Mouse (Mus musculus): ENCODE data around the gene Dnajc5. TPM values are rescaled to one million over a fixed set of nuclear protein-coding genes. Genes with fewer than 3 reads are reported as not detected.

Gene Dnajc5
- total and polyA plus RNA-seq, 2 experiments from 2014 or later, result 276 to 459 TPM

- Histone ChIP-seq H3K4me3 (ENCODE audit: low read length) (no peak overlapping the region), H3K9ac (replicated peaks; ENCODE audit: low read length) (no peak overlapping the region), H3K4me2 (ENCODE audit: low read depth, low read length) (no peak overlapping the region), H3K27me3 (ENCODE audit: insufficient read depth, low read length) (no peaks in the 10 kb centered on the region), H3K27ac (no peak overlapping the region), H3K9me3 (ENCODE audit: low read length) (no peaks in the 10 kb centered on the region), H3K4me1 (ENCODE audit: insufficient read depth, low read length) (peaks cover 5% of the 10 kb centered on the region; the same call in 1 of the 2 replicates), H3K36me3 (ENCODE audit: insufficient read depth, low read length) (peaks cover 37% of the 10 kb centered on the region)
- no peak for DNase-seq (ENCODE audit: low spot score)
- TF ChIP-seq CTCF (IDR thresholded peaks at IDR 0.05; ENCODE audit: low read depth), result no peak
- 94% methylated on average over 1 of the region's 1 CpGs for WGBS
- ATAC-seq, result no peak
Measured at GRCm38 (mm10) chr2:181582939-181583338, 62.7 kb downstream of the Dnajc5 start.

GRCm38 (mm10) chr2:181583460-181584257 lies 63.4 kb downstream of the Dnajc5 start:
- Histone ChIP-seq H3K4me2 (ENCODE audit: low read depth, low read length) (no peak overlapping the region), H3K4me1 (ENCODE audit: insufficient read depth, low read length) (peaks cover 5% of the 10 kb centered on the region; the same call in 1 of the 2 replicates), H3K36me3 (ENCODE audit: insufficient read depth, low read length) (peaks cover 39% of the 10 kb centered on the region), H3K9me3 (ENCODE audit: low read length) (no peaks in the 10 kb centered on the region), H3K27me3 (ENCODE audit: insufficient read depth, low read length) (no peaks in the 10 kb centered on the region), H3K4me3 (ENCODE audit: low read length) (no peak overlapping the region), H3K27ac (no peak overlapping the region), H3K9ac (replicated peaks; ENCODE audit: low read length) (no peak overlapping the region)
- no peak for ATAC-seq
- no peak for DNase-seq (ENCODE audit: low spot score)
- no peak for TF ChIP-seq CTCF (IDR thresholded peaks at IDR 0.05; ENCODE audit: low read depth)
- WGBS, result 87% methylated on average over 3 of the region's 3 CpGs

GRCm38 (mm10) chr2:181584411-181584942 lies 64.2 kb downstream of the Dnajc5 start, which contains the start of gene Uckl1:
Gene Uckl1, minus strand, starts transcription at chr2:181584892.
- WGBS, result 90% methylated on average over 4 of the region's 4 CpGs
- Histone ChIP-seq H3K4me3 (ENCODE audit: low read length) (no peak within 1 kb of the TSS), H3K4me1 (ENCODE audit: insufficient read depth, low read length) (peaks cover 5% of the 10 kb centered on the region; the same call in 1 of the 2 replicates), H3K27me3 (ENCODE audit: insufficient read depth, low read length) (no peaks in the 10 kb centered on the region), H3K27ac (no peak within 1 kb of the TSS), H3K36me3 (ENCODE audit: insufficient read depth, low read length) (peaks cover 47% of the 10 kb centered on the region), H3K9me3 (ENCODE audit: low read length) (no peaks in the 10 kb centered on the region), H3K4me2 (ENCODE audit: low read depth, low read length) (no peak within 1 kb of the TSS), H3K9ac (replicated peaks; ENCODE audit: low read length) (no peak within 1 kb of the TSS)
- no peak for ATAC-seq
- no peak for DNase-seq (ENCODE audit: low spot score)
- no peak for TF ChIP-seq CTCF (IDR thresholded peaks at IDR 0.05; ENCODE audit: low read depth)

- Histone ChIP-seq H3K36me3 (ENCODE audit: insufficient read depth, low read length) (peaks cover 53% of the 10 kb centered on the region), H3K9me3 (ENCODE audit: low read length) (no peaks in the 10 kb centered on the region), H3K4me3 (ENCODE audit: low read length) (no peak overlapping the region), H3K9ac (replicated peaks; ENCODE audit: low read length) (no peak overlapping the region), H3K4me1 (ENCODE audit: insufficient read depth, low read length) (peaks cover 3% of the 10 kb centered on the region; the same call in 1 of the 2 replicates), H3K27ac (no peak overlapping the region), H3K4me2 (ENCODE audit: low read depth, low read length) (no peak overlapping the region), H3K27me3 (ENCODE audit: insufficient read depth, low read length) (no peaks in the 10 kb centered on the region)
- WGBS, result 88% methylated on average over 5 of the region's 5 CpGs
- TF ChIP-seq CTCF (IDR thresholded peaks at IDR 0.05; ENCODE audit: low read depth), result no peak
- ATAC-seq (no peak), DNase-seq (ENCODE audit: low spot score) (no peak)
Measured at GRCm38 (mm10) chr2:181585506-181585905, 65.2 kb downstream of the Dnajc5 start.

- 97% methylated on average over 3 of the region's 3 CpGs for WGBS
- Histone ChIP-seq H3K36me3 (ENCODE audit: insufficient read depth, low read length) (peaks cover 53% of the 10 kb centered on the region), H3K4me1 (ENCODE audit: insufficient read depth, low read length) (peaks cover 6% of the 10 kb centered on the region), H3K27ac (no peak overlapping the region), H3K9me3 (ENCODE audit: low read length) (no peaks in the 10 kb centered on the region), H3K9ac (replicated peaks; ENCODE audit: low read length) (no peak overlapping the region), H3K27me3 (ENCODE audit: insufficient read depth, low read length) (no peaks in the 10 kb centered on the region), H3K4me2 (ENCODE audit: low read depth, low read length) (no peak overlapping the region), H3K4me3 (ENCODE audit: low read length) (no peak overlapping the region)
- no peak for TF ChIP-seq CTCF (IDR thresholded peaks at IDR 0.05; ENCODE audit: low read depth)
- DNase-seq (ENCODE audit: low spot score) (no peak), ATAC-seq (no peak)
Measured at GRCm38 (mm10) chr2:181586124-181586523, 65.8 kb downstream of the Dnajc5 start.

GRCm38 (mm10) chr2:181587796-181588195 lies 67.5 kb downstream of the Dnajc5 start:
- no peak for DNase-seq (ENCODE audit: low spot score)
- Histone ChIP-seq H3K4me2 (ENCODE audit: low read depth, low read length) (no peak overlapping the region), H3K27me3 (ENCODE audit: insufficient read depth, low read length) (no peaks in the 10 kb centered on the region), H3K9me3 (ENCODE audit: low read length) (no peaks in the 10 kb centered on the region), H3K36me3 (ENCODE audit: insufficient read depth, low read length) (peaks cover 53% of the 10 kb centered on the region), H3K4me3 (ENCODE audit: low read length) (no peak overlapping the region), H3K4me1 (ENCODE audit: insufficient read depth, low read length) (peaks cover 10% of the 10 kb centered on the region), H3K9ac (replicated peaks; ENCODE audit: low read length) (no peak overlapping the region), H3K27ac (no peak overlapping the region)
- 74% methylated on average over 6 of the region's 6 CpGs for WGBS
- TF ChIP-seq CTCF (IDR thresholded peaks at IDR 0.05; ENCODE audit: low read depth), result no peak; the same call in 1 of the 2 replicates
- no peak for ATAC-seq
